Mouse (Mus musculus) cerebellum, postnatal 36 days (tissue): ENCODE data around the gene Kbtbd4.

Source experiments
- DNase-seq, 2 experiments: peaks; one replicate each; pipeline ENCODE4 v3.0.0; 2021 to 2022; ENCODE audit warnings: mixed read lengths in 2 of 2

Kbtbd4 gene

GRCm38 (mm10) chr2:90906721-90907120 lies 2.2 kb downstream of the Kbtbd4 start:
- no peak for DNase-seq

- no peak for DNase-seq
Observed at GRCm38 (mm10) chr2:90910861-90911260, 6.3 kb downstream of the Kbtbd4 start.

- no peak for DNase-seq
Observed at GRCm38 (mm10) chr2:90911668-90912067, 7.1 kb downstream of the Kbtbd4 start.

GRCm38 (mm10) chr2:90913671-90914070 lies 9.1 kb downstream of the Kbtbd4 start:
- DNase-seq, result peak in 1 of 2 experiments; percentile 29

- DNase-seq, result no peak
Observed at GRCm38 (mm10) chr2:90915516-90915915, 11.0 kb downstream of the Kbtbd4 start.

GRCm38 (mm10) chr2:90916560-90917232 lies 12.2 kb downstream of the Kbtbd4 start:
- DNase-seq, result no peak

- DNase-seq, result peak; percentile 65 to 76
Observed at GRCm38 (mm10) chr2:90917233-90917998, 12.9 kb downstream of the Kbtbd4 start.

- no peak for DNase-seq
Observed at GRCm38 (mm10) chr2:90917999-90918698, 13.6 kb downstream of the Kbtbd4 start.

- no peak for DNase-seq
Observed at GRCm38 (mm10) chr2:90921178-90921577, 16.6 kb downstream of the Kbtbd4 start.

- no peak for DNase-seq
Observed at GRCm38 (mm10) chr2:90922636-90923035, 18.1 kb downstream of the Kbtbd4 start.

- no peak for DNase-seq
Observed at GRCm38 (mm10) chr2:90928566-90928965, 24.0 kb downstream of the Kbtbd4 start.

- no peak for DNase-seq
Observed at GRCm38 (mm10) chr2:90931829-90932228, 27.3 kb downstream of the Kbtbd4 start.

- DNase-seq, result no peak
Observed at GRCm38 (mm10) chr2:90932273-90932672, 27.7 kb downstream of the Kbtbd4 start.

- DNase-seq, result no peak
Observed at GRCm38 (mm10) chr2:90938362-90938761, 33.8 kb downstream of the Kbtbd4 start.

GRCm38 (mm10) chr2:90939750-90940149 lies 35.2 kb downstream of the Kbtbd4 start:
- no peak for DNase-seq

GRCm38 (mm10) chr2:90940233-90941229 lies 36.0 kb downstream of the Kbtbd4 start, which contains the start of gene Celf1:
Gene Celf1, plus strand, starts transcription at chr2:90940382.
- DNase-seq, result peak; percentile 82 to 87

GRCm38 (mm10) chr2:90941744-90942143 lies 37.2 kb downstream of the Kbtbd4 start:
- DNase-seq, result no peak

GRCm38 (mm10) chr2:90950149-90950548 lies 45.6 kb downstream of the Kbtbd4 start:
- no peak for DNase-seq

GRCm38 (mm10) chr2:90950582-90951194 lies 46.1 kb downstream of the Kbtbd4 start:
- no peak for DNase-seq

- no peak for DNase-seq
Observed at GRCm38 (mm10) chr2:90953461-90953860, 48.9 kb downstream of the Kbtbd4 start.

- no peak for DNase-seq
Observed at GRCm38 (mm10) chr2:90956053-90956452, 51.5 kb downstream of the Kbtbd4 start.

- DNase-seq, result no peak
Observed at GRCm38 (mm10) chr2:90958856-90959255, 54.3 kb downstream of the Kbtbd4 start.
